Mouse (Mus musculus): ENCODE data around the gene Kansl1.
A peak's percentile ranks its signal among the peaks of the same experiment; 100 is the strongest.

Gene Kansl1

DNA sequence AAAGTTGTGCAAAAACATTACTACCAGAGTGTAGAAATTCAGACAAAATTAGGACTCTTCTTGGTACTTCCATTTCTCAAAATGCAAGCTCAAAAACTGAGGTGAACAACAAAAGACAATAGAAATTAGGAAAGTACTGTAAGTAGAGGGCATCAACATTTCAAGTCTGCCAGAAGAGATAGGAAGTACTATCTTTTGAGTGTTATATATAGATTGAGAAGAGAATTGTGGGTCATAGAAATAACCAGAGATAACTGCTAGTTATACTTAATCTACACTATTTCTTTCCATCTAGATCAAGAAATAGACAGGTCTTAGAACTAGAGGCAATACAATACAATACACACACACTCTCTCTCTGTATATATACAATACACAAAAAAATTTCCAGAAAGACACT, 30.2 kb downstream of the Kansl1 start:
- DNase-seq = no peak

DNA sequence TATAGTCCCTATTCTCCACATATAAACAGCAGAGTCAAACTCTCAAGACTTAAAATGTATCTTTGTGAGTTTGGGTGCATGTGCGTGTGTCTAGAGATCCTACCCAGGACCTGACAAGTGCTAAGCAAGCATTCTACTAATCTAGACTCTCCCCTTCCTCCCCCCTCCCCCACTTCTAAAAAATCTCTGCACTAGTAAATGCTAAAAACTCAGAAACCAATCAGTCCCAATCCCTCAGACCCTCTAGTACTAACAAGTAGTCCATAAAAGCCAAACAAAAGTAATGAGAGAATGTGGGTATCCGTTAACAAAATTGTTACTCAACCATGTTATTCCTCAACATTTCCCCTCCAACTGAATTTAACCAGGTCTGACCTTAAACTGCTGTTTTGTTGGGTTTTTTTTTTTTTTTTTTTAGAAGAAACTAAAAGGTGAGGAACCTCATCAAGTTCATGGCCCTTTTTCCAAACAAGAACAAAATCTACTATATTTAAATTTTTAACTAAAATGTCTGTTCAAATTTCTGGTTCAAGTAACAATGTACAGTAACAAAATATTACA, 32.2 kb downstream of the Kansl1 start:
- no peak for DNase-seq

DNA sequence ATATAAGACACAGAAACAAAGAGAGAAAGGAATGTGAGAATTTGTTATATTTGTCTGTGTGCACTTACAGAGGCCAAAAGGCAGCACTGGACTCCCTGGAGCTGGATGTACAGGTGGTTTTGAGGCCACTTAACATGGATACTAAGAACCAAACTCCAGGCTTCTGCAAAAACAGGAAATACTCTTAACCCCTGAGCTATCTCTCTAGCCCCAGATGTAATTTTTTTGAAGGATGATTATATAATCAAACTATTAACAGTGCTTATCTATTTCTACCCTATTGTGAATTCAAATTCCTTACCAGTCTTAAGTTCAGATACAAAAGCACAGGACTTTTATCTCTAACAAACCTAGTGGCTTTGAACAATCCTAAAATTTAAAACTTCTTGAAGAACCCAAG, 32.9 kb downstream of the Kansl1 start:
- no peak for DNase-seq

DNA sequence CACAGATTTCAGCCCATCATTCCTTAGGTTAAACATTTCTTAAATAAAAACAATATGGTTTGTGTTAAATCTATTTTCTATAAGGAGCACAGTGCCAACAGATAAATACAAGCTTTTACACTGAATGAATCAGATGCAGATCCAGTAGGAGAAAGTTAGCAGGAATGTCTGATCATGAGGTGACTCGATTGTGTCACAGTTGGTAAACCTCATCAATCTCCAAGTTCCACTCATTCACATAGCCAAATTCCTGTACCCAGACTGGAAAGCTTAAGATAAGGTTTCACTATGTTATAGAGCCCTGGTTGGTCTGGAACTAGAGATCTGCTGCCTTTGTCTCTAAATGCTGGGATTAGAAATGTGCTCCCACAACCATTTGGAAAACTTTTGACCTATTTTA, 33.5 kb downstream of the Kansl1 start:
- no peak for DNase-seq

DNA sequence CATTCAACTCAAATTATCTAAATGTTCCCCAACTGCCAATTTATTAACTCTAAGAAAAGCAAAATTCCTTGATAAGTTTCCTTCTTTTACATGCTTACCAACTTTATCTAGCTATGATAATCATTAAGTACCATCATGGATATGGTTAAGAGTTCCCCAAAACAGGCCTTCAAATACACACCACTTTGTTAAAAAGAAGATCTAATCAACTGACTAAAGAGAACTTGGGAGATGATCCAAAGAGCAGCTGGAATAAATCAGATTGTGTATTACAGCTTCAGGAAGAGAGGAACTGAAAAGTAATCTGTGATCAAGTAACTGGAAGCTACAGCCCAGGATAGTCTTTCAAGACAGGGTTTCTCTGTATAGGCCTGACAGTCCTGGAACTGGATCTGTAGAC, 36.4 kb downstream of the Kansl1 start:
- DNase-seq = no peak

DNA sequence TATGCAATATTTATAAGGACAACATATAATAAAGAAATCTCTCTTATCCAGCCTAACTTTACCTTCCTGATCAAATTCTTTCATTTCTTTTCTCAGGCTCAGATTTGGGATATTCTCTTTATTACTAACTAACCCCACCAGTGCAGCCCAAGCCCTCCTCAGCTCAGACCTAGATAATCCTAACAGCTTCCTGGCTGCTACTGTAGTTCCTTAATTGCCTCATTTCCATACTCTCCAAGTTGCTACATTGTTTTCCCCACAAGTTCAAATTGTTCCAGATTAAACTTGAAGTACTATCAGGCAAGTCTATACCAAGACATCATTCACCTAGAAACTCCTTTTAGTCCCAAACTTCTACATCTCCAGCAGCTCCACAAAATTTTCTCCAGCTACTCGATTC, 36.9 kb downstream of the Kansl1 start:
- no peak for DNase-seq

DNA sequence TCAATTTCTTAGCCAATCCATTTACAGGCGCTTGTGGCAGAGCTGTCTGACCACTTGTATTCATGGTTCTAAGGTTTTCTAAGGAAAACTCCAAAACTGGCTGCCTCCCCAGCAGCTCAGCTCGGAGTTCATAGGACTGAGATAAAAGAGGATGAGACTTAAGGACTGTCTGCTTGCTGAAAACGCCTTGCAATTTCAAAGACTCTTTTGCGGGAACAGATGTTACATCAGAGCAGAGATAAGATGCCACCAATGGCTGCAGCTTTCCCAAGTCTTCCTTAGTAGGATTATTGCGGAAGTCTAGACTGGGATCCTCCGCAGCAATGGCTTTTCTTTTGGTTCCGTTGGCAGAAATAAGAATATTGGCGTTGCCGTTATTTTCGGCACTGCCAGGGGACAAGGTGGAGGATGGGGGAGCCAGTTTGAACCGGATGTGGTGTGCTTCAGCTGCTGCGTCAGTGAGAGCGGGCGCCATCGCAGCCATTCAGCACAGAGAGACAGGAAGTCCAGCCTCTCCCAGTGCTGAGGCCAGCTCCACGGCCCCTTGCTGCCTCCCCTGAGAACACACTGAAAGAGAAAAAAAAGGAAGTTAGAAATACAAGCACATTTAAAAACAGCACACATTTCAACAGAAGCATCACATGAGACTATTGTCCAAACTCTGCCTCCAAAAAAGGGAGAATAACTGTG, 43.8 kb downstream of the Kansl1 start:
- peak; percentile 70 to 83 for DNase-seq

DNA sequence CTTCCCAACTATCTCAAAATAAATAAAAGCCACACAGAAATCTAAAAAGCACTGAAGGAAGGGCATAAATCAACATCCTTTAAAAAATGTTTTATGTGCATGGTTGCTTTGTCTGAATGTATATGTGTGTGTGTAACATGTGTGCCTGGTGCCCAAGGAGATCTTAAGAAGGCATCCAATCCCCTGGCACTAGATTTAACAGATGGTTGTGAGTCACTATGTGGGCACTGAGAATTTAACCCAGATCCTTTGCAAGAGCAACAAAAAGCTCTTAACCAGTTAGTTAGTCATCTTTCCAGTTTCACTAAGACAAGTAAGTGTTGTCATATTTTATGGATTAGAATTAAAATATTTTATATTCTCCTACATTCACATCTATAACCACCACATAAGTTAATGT, 56.4 kb downstream of the Kansl1 start:
- DNase-seq = no peak

DNA sequence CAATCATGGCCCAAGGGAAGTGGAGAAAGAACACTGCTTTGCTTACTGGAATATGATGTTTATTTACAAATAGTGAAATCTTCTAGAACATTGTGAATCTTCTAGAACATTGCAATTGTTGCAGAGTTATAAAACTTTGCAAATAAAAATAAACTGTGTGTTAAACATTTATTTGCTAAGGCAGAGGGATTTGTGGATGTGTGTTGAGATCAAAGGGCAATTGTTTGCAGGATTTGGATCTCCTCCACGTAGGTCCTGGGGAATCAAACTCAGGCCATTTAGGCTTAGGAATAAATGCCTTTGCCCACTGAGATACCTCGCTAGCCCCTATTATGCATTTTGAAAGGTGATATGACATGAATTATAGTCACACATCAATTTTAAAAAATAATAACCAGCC, 61.3 kb downstream of the Kansl1 start:
- no peak for DNase-seq

DNA sequence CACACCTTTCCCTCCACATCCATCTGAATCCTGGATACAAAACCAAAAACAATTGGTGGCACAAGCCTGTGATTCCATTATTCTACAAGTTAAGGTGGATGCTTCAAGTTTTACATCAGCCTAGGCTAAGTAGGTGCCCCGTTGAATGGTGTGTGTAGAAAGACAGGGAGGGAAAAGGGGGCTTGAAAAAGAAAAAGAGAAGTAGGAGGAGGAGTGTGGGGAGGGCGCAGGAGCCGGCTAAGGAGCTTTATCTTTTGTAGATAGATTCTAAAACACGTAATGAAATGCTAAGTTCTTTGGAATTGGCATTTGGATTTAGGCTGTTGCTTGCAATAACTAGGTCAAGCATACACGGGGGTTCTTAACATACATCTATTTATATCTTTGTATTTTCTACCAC, 67.7 kb downstream of the Kansl1 start:
- no peak for DNase-seq

DNA sequence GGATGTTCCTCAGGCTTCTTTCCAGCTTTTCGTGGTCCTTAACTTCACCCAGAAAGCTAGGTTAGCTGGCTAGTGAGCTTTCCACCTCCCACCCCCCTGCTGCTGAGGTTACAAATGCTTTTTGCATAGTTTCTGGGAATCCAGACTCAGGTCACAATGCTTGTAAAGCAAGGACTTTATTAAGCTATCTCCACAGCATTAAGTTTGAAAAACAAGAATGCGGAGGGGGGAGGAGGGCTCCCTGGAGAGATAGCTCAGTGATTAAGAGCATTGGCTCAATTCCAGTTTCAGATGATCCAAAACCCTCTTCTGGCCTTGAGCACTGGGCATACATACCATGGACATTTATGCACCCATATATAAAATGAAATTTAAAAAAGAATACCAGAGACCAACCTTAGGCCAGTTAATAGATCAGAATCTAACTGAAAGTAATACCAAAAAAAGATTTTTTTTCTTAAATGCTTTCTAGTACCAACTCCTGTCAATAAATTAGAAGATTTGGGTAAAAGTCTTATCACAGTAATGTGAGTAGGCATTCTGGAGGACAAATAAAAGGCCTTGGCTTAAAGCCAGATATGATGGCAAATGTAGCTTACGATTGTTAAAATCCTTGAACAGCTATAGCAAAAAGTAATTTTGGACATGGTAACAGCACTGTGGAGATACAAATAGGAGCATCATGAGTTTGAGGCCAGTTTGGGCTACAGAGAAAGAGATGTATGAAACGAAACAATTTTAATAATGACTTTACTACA, 69.0 kb downstream of the Kansl1 start:
- no peak for DNase-seq

DNA sequence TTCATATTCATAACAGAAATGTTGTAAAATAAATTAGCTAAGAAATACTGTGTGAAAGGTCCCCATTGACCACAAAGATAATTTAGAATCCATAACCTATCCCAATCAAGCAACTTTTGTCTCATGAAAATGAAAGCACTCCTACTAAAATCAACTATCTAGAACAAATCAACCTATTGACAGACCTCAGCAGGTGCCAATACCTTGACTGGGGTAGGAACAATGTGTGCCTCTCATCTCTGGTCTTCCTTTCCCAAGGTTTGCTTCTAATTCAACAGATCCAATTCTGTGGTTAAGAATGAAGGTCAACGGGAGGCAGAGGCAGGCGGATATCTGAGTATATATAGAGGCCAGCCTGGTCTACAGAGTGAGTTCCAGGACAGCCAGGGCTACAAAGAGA, 73.0 kb downstream of the Kansl1 start:
- no peak for DNase-seq

DNA sequence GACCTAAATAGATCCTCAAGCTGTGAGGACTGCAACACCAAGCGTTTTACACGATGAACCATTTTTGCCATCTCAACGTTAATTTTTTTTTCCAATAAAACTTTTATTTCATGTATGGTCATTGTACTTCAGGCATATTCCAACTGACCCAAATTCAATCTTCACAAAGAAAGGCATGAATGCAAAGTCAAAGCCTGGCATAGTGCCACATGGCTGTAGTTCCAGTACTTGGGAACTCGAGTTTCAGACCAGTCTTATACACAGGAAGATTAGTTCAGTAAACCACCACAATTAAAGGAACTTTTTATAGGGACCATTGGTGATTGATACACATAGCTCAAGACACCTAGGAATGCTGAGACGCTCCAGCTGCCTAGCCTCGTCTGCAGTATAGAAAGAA, 75.5 kb downstream of the Kansl1 start:
- DNase-seq = no peak

DNA sequence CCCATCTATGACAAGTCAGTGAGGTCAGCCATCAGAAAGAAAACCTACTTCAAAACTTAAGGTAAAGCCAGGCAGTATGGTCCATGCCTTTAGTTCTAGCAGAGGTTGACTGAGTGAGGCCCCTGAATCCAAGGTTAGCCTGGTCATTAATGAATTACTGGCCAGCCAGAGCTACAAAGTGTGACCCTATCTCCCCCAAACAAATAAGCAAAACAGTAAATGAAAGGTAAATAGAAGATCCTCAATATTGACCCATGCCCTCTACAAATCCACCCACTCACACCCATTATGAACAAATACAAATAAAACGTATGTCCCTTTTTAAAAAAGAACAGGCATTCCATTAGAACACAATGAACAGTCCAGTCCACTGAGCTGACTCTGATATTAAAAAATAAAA, 76.5 kb downstream of the Kansl1 start:
- no peak for DNase-seq

DNA sequence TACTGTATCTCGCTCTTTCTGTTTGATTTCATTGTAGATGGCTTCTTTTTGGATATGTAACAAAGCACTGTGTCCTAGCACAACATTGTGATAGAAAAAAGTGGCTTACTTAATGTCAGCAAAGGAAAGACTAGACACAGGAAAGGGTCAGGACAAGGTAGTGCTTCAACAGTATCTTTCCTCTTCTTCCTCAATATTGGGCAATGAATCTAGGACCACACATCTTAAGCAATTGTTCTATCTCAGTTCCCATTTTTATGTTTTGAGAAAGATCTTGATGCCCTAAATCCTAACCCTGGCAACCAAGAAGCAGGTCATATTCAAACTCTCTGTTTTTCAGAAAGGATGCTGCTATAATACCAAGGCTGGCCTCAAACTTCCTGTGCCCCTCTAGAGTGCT, 81.4 kb downstream of the Kansl1 start:
- DNase-seq = no peak

DNA sequence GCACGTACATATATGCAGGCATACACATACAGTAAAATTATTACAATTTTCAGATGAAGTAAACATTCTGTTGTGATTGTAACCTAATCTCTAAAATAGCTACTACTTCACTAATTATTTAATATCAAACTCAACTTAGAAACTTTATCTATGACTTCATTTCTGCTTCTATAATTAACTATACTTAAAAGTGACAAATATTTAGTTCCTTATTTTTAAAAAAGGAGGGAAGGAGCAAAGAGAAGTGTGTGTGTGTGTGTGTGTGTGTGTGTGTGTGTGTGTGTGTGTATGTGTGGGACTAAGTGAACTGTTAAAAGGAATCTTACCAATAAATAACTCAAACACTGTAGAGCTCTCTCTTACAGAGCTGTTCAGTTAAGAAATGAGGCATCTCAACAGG, 82.1 kb downstream of the Kansl1 start:
- DNase-seq = no peak

DNA sequence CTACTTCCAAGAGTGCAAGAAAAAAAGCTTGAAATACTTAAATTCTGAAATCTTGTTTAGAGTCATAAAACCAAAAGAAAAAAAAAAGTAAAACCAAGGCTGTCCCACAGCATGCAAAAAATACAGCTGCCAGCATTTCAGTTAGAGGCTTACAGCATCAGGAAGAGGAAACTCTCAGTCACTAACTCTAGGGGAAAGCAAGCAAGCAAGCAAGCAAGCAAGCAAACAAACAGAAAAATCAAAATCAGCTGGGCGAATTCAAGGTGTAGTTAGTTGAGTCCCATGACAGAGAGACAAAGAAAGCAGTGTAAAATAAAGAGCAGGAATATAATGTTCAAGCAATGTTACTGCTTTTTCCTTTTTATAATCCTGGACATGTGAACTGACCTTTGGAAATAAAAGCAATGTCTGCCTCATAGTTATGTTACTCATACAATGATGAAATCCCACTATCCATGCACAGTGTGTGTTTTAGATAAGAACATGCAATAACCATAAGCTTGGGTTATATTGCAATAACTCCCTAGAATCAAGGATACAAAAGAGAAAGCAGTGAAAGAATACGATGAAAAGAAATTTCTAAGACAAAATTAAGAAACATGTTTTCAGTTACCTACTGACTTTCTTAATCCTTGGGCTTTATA, 85.4 kb downstream of the Kansl1 start:
- DNase-seq = no peak

DNA sequence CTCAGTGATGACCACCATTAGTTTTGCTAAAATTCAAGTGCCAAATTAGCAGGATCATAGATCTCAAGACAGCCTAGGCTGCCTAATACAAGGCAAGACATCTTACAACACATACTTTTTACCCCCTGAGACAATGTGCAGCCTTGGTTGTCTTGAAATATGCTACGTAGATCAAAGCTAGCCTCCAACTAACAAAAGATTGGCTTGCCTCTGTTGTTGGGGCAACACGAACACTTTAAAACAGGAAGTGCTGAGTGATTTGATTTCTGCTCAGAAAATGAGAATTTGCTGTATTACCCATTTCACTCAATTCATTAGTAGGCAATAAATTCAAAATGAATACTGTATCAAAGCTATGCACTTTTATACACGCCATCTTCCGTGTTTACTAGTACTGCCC, 86.8 kb downstream of the Kansl1 start:
- no peak for DNase-seq

DNA sequence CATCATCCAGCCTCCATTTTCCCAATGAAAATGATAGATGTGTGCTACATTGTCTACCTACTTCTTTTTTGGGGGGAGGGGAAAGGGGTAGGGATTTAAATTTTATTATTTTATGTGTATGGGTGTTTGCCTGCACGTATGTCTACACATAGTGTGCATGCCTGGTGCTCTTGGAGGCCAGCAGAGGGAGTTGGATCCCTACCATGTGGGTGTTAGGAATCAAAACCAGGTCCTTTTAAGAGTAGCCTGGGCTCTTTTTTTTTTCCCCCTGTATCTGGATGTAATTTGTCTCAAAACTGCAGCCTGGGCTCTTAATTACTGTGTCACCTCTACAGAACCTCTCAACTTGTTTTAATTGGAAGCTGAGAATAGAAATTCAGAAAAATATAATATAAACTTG, 89.0 kb downstream of the Kansl1 start:
- DNase-seq = no peak

DNA sequence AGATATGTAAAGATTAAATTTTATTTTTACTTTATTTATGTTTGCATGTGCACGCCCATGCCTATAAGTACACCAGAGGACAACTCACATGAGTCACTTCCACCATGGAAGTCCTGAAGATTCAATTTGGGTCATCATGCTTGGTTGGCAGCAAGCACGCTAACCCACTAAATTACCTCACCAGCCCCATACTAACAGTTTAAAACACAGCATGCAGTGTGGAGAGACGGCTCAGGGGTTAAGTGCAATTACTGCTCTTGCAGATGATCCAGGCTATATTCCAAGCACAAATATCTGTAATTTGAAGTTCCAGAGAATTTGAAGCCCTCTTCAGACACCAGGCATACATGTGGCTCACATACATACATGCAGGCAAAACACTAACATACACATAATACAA, 92.4 kb downstream of the Kansl1 start:
- DNase-seq = no peak

DNA sequence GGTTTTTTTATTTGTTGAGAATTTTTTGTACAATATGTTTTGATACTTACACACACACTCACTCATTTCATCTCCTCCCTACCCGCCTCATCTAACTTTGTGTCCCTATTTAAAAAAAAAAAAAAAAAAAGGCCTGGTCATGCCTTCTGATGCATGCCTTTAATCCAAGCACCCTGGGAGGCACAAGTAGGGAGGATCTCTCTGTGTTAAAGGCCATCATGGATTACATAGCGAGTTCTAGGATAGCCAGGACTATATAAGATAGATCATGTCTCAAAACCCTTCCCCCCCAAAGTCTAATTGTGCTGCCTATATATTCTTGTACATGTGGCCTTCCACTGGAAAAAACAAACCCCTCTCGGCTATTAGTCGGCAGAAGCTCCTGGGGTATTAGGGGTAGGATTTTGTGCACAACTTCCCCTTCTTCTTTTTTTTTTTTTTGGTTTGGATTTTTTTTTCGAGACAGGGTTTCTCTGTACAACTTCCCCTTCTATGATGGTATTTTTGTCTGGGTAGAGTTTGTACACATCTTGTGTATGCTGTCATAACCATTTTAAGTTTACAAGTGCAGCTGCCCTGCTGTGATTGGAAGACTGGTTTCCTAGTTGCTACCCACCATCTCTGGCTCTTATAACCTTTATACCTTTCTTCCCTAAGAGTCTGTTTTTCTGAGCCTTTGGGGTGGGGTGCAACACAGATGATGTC, 101.0 kb downstream of the Kansl1 start:
- DNase-seq = no peak

DNA sequence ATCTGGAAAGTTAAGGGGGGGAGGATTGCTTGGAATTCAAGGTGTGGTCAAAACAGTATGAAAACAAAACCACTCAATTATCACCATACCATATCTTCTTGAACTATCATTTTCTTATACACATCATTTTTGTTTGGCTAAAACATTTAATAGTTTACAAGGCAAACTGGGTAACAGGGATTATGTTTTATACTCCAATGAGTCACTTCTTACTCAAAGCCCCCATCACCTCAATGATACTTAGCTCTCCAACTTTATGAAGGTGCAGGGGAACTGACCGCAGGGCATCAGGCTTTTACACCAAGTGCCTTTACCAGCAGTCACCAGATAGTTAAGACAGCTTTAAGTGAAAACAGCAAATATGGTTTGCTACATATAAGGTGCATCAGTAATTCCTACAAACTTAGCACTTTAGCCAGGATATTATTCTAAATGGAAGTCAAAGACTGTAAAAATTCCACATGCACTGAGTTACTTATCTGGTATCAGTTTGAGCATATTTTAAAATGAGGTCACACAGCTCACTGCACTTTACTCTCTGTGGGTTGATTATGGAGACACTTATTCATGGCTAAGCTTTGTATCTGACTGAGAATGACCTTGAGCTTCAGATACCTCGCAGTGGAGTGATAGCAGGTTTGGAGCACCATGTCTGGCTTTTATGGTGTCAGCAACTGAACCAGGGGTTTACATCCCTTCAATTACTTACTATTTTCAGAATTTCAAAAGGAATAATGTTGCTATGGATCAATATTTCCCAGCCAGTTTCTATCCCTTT, 104.6 kb downstream of the Kansl1 start:
- DNase-seq = no peak

DNA sequence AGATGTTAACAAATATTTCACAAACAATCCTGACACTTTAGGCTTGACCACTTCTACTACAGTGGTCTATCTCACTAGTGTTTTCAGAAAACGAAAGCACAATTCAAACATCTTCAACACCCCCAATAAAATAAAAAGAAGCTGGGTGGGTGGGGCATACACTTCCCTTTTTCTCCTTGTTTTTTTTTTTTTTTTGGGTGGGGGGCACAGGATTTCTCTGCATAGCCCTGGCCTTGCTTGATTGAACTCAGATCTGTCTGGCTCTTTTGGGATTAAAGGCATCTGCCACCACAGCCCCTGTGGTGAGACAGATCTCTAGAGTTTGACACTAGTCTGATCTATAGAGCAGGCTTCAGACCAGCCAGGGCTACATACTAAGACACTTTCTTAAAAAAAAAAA, 106.0 kb downstream of the Kansl1 start:
- no peak for DNase-seq
